Mouse (Mus musculus) small intestine, adult 2 months (tissue): ENCODE data around the gene Procr. TPM values are rescaled to one million over a fixed set of nuclear protein-coding genes. Genes with fewer than 3 reads are reported as not detected.

Experiments
- H3K27ac ChIP-seq: fragments of 200-500 bp; 2 replicates; pipeline ENCODE4 v1.5.1; 2012; ENCODE audit warnings: low read depth, low read length, control low read depth, inconsistent platforms; ENCODE audit not compliant: insufficient read depth
- H3K27me3 ChIP-seq: fragments of 200-500 bp; 2 replicates; pipeline ENCODE4 v1.6.1; 2012; ENCODE audit warnings: mild to moderate bottlenecking, moderate library complexity, low read length, inconsistent platforms; ENCODE audit not compliant: control insufficient read depth, insufficient read depth
- H3K36me3 ChIP-seq: fragments of 200-500 bp; 2 replicates; pipeline ENCODE4 v1.6.1; 2012; ENCODE audit warnings: mild to moderate bottlenecking, low read length, control low read depth, inconsistent platforms; ENCODE audit not compliant: control insufficient read depth, insufficient read depth
- H3K4me1 ChIP-seq: fragments of 200-500 bp; 2 replicates; pipeline ENCODE4 v1.6.1; 2012; ENCODE audit warnings: low read length, inconsistent platforms, mixed read lengths; ENCODE audit not compliant: control insufficient read depth, insufficient read depth, insufficient read length
- H3K4me3 ChIP-seq: fragments of 200-500 bp; 2 replicates; pipeline ENCODE4 v1.5.1; 2012; ENCODE audit warnings: low read depth, mild to moderate bottlenecking, control low read depth, inconsistent platforms, low read length, moderate library complexity
- CTCF ChIP-seq: fragments of 200-500 bp; IDR thresholded peaks from 2 replicates; pipeline ENCODE4 v1.5.1; 2012; ENCODE audit warnings: low read depth, mild to moderate bottlenecking, control low read depth, inconsistent platforms, low read length, moderate library complexity, mixed read lengths; ENCODE audit not compliant: insufficient replicate concordance, insufficient read length; ENCODE audit errors: extremely low read depth
- POLR2A ChIP-seq: fragments of 200-500 bp; IDR thresholded peaks from 2 replicates; pipeline ENCODE4 v1.6.1; 2012; ENCODE audit warnings: low read depth, mild to moderate bottlenecking, control low read depth, inconsistent platforms, low read length, moderate library complexity
- WGBS: fragments of 180-500 bp; shearing (Covaris S2); methylation state at CpG from one replicate; pipeline ENCODE4 v1.1.7; 2018; 5-methylcytosine and 5-hydroxymethylcytosine counted together
- polyA plus RNA-seq: library from polyadenylated mRNA; depleted of rRNA; stranded (reverse); fragments of >200 nt; gene quantifications from 2 replicates; pipeline ENCODE4 v1.2.3, GENCODE M21; 2012

The Procr gene
- polyA plus RNA-seq, 1 experiment: 6.8 TPM

DNA sequence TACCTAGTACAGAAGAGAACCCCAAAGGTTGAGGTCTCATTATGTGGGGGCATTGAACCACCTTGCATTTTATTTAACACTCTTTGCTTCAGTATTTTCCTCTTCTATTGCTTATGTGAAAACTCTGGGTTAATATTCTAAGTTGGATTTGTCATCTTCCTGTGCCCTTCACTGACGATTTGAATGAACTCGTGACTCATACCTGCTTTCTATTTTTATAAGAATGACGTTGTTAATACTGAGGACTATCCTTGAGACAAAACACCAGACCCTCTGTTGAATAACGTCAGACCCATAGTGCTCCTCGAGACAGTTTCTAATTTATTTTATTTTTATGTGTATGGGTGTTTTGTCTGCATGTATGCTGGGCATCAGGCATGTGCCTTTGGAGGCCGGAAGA is 14.0 kb upstream of the Procr start:
- H3K36me3 ChIP-seq: no peaks in the 10 kb centered on the region
- WGBS: 69% methylated on average over 6 of the region's 6 CpGs
- H3K4me3 ChIP-seq: no peak overlapping the region
- H3K27me3 ChIP-seq: no peaks in the 10 kb centered on the region
- no peak for TF ChIP-seq POLR2A
- TF ChIP-seq CTCF: no peak
- no peaks in the 10 kb centered on the region for H3K4me1 ChIP-seq
- no peak overlapping the region for H3K27ac ChIP-seq

DNA sequence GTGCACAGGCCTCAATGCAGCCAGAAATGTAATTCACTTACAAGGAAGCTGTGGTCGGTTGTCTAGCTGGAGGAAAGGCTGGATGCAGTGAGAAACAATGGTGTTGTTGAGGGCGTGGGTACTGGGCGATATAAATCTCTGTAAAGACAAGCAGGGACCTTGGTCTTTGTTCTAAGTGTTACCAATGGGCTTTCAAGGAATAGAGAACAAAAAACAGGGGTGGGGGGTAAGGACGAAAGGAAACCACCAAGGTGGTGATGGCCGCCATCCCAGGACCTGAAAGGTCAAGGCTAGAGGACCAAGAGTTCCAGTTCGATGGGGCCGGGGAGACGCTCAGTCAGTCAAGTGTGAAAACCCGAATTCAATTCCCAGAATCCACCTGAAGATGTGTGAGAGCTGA is 13.1 kb upstream of the Procr start:
- no peak for TF ChIP-seq POLR2A
- no peak for TF ChIP-seq CTCF
- 64% methylated on average over 9 of the region's 9 CpGs for WGBS
- no peaks in the 10 kb centered on the region for H3K27me3 ChIP-seq
- no peaks in the 10 kb centered on the region for H3K36me3 ChIP-seq
- H3K4me1 ChIP-seq: peaks cover 4% of the 10 kb centered on the region; the same call in 1 of the 2 replicates
- H3K4me3 ChIP-seq: no peak overlapping the region
- H3K27ac ChIP-seq: no peak overlapping the region

DNA sequence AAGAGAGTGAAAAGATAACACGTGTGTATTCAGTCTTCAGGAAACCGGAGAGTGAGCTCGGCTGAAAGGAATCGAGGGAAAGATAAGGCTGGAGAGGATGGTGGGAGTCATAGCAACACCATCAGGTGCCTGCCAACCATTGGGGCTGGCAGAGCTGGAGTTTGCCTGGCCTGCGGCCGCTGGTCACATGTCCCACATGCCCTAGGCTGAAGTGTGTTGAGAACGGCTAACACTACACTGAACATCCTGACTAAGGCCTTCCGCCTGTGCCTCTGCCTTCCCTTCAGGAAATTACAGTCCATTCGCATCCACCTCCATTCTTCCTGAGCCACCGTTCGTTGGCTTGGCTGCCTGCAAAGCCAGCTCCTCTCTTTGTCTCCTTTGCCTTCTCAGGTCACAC is 8.7 kb upstream of the Procr start:
- TF ChIP-seq POLR2A: no peak
- no peak for TF ChIP-seq CTCF
- H3K4me1 ChIP-seq: peaks cover 4% of the 10 kb centered on the region; the same call in 1 of the 2 replicates
- WGBS: 53% methylated on average over 11 of the region's 11 CpGs

DNA sequence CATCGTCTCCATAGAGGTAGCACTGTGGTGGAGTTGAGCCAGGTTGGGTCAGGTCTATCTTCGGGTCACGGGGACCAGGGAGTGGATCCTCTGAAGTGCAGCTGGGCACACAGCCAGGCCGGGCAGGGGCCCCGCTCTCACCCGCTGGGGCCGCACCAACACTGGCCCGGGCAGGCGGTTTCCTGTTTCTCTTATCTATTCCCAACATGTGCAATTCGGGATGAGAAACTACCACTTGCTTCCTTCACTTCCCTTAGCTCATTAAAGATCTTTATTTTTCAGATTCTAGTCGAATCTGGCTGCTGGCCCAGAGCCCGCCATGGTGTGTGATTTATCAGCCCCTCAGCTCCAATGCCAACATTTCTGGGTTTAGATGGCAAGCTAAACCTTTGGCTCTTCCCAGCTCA is 8.0 kb upstream of the Procr start:
- TF ChIP-seq POLR2A: no peak
- no peak for TF ChIP-seq CTCF
- H3K27ac ChIP-seq: no peak overlapping the region
- H3K27me3 ChIP-seq: no peaks in the 10 kb centered on the region
- H3K4me1 ChIP-seq: peaks cover 4% of the 10 kb centered on the region; the same call in 1 of the 2 replicates
- 15% methylated on average over 12 of the region's 12 CpGs for WGBS
- no peaks in the 10 kb centered on the region for H3K36me3 ChIP-seq
- no peak overlapping the region for H3K4me3 ChIP-seq

More for the DNA sequence above, 8.7 kb upstream of the Procr start:
- Histone ChIP-seq H3K4me3 (no peak overlapping the region), H3K27me3 (no peaks in the 10 kb centered on the region), H3K27ac (no peak overlapping the region), H3K36me3 (no peaks in the 10 kb centered on the region)

DNA sequence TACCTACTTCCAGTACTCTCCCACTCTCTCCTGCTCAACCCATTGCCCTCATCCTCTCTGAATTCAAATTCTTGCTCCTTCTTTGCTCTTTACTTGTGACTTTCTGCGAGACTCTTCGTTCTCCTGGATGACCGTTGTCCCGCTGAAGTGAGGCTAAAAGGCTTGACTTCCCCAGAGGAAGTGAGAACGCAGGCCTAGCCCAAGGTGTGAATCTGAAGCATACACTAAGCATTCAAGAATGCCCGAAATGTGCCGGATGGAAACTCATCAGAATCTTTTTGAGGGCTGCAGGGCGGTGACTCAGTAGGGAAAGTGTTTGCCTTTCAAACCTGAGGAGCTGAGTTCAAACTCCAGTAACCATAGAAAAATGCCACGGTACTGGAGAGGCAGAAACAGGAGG is 7.6 kb upstream of the Procr start:
- 70% methylated on average over 9 of the region's 9 CpGs for WGBS
- H3K27me3 ChIP-seq: no peaks in the 10 kb centered on the region
- H3K27ac ChIP-seq: no peak overlapping the region
- no peak overlapping the region for H3K4me3 ChIP-seq
- H3K4me1 ChIP-seq: peaks cover 4% of the 10 kb centered on the region; the same call in 1 of the 2 replicates
- H3K36me3 ChIP-seq: no peaks in the 10 kb centered on the region
- no peak for TF ChIP-seq CTCF
- TF ChIP-seq POLR2A: no peak

DNA sequence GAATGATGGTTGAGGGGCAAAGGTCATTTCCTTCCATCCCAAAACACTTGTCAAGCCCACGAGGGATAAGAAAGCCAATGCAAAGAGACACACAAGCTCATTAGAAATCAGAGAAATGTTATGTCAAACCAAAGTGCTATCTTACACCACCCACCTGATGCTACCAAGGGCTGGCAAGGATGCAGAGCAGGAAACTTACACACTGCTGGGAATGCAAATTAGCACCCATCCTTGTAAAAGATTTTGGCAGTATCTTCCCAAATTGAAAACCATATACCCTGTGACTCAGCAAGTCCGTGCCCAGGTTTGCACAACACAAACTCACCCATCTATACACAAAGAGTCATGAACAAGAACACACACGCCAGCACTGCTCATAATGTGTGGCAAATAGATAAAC is 5.4 kb upstream of the Procr start:
- Histone ChIP-seq H3K4me3 (no peak overlapping the region), H3K27ac (no peak overlapping the region), H3K27me3 (no peaks in the 10 kb centered on the region), H3K36me3 (no peaks in the 10 kb centered on the region), H3K4me1 (peaks cover 4% of the 10 kb centered on the region; the same call in 1 of the 2 replicates)
- TF ChIP-seq CTCF: no peak
- TF ChIP-seq POLR2A: no peak
- WGBS: 79% methylated on average over 3 of the region's 3 CpGs

DNA sequence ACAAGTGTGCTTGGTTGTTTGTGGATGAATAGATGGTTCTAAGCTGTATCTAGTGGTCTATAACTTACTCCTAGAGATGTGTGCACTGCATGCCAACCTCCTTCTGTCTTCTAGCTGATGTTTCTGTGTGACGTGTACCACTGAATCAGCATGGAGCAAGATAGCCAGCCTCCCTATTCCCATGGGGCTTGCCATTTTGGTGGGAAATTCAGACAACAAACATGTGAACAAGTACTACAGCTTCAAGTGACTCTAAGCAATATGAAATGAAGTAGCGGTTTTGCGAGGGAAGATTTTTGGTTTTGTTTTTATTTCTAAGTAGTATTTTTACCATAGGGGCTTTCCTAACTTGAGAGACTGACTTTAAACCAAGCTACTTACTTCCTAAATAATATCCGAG is 1.5 kb upstream of the Procr start:
- WGBS: 82% methylated on average over 4 of the region's 4 CpGs
- H3K4me1 ChIP-seq: peaks cover 3% of the 10 kb centered on the region; the same call in 1 of the 2 replicates
- TF ChIP-seq POLR2A (no peak), CTCF (no peak)
- H3K4me3 ChIP-seq: no peak overlapping the region
- H3K27me3 ChIP-seq: peaks cover 14% of the 10 kb centered on the region; the same call in 1 of the 2 replicates
- H3K36me3 ChIP-seq: no peaks in the 10 kb centered on the region
- H3K27ac ChIP-seq: no peak overlapping the region

DNA sequence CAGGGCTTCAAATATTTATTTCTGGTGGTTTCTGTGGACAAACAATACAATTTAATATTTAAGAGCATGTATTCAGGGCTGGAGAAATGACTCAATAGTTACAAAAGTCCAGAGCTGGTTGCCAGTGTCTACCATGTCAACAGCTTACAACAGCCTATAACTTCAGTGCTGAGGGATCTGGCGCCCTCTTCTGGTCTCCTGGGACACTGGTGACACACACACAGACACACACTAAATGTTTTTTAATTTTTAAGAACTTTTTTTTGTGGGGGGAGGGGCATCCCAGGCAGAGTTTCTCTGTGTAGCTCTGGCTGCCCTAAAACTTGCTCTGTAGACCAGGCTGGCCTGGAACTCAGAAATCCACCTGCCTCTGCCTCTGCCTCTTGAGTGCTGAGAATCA is 4.8 kb downstream of the Procr start:
- Histone ChIP-seq H3K4me1 (peaks cover 3% of the 10 kb centered on the region; the same call in 1 of the 2 replicates), H3K27ac (no peak overlapping the region), H3K4me3 (no peak overlapping the region), H3K36me3 (no peaks in the 10 kb centered on the region), H3K27me3 (peaks cover 14% of the 10 kb centered on the region; the same call in 1 of the 2 replicates)
- 3% methylated on average over 1 of the region's 1 CpGs for WGBS
- peak; percentile 58; the same call in 1 of the 2 replicates for TF ChIP-seq CTCF
- TF ChIP-seq POLR2A: no peak
